Mouse (Mus musculus) ovary, postnatal 10 days (tissue): ENCODE data around the gene Clcf1.

ENCODE experiments used
- DNase-seq: peaks from one replicate; pipeline ENCODE4 v3.0.0; 2022; ENCODE audit warnings: low spot score

The Clcf1 gene

DNA sequence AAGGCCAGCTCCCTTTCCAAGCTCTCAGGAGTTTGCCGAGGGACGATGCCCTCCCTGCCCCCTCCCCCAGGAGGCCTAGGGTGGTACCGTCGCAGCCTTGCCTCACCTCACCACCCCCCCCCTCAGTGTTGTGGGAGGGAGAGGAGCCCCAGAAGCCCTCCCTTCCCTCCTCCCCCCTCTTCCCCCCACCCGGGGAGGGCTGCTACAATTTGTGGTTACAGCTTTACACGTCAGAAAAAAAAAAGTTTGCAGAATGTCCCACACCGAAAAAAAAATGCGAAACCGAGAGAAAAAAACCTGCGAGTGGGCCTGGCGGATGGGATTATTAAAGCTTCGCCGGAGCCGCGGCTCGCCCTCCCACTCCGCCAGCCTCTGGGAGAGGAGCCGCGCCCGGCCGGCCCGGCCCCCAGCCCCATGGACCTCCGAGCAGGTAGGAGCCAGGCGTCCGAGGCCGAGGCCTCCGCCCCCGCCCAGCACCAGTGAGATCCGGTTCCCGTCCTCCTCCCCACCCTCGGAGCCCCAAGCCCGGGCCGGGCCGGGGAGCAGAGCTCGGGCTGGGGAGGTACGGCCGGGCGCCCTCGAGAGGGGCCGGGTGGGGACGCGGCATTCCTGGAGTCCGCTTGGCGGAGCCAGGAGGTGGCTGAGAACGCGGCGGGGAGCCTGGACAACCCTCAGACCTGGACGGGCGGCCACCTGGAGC lies at the start of gene Clcf1, which contains the start of gene AC109138.7:
Gene Clcf1 (plus strand): TSS at position 168 of the 700 bp plus-strand sequence.
Gene AC109138.7 (plus strand): TSS at position 287 of the 700 bp plus-strand sequence.
- no peak for DNase-seq

DNA sequence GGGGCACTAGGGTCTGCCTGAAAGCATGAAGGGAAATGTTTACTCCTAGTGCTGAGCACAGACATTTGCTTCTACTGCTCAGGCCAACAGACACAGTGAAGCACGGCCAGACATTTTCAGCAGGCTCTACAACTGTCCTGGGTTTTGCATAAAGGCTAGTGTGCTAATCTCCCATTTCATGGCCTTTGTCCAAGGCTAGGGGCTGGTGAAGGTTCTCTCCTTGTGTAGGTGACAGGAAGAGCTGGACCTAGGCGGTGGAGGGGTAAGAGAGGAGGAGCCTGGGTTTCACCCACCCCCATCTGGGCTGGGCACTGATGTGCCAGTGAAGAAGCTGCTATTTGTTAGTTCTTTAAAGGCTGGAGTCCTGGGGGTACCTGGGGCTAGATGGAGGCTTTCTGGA lies 49.3 kb upstream of the Clcf1 start:
- no peak for DNase-seq

DNA sequence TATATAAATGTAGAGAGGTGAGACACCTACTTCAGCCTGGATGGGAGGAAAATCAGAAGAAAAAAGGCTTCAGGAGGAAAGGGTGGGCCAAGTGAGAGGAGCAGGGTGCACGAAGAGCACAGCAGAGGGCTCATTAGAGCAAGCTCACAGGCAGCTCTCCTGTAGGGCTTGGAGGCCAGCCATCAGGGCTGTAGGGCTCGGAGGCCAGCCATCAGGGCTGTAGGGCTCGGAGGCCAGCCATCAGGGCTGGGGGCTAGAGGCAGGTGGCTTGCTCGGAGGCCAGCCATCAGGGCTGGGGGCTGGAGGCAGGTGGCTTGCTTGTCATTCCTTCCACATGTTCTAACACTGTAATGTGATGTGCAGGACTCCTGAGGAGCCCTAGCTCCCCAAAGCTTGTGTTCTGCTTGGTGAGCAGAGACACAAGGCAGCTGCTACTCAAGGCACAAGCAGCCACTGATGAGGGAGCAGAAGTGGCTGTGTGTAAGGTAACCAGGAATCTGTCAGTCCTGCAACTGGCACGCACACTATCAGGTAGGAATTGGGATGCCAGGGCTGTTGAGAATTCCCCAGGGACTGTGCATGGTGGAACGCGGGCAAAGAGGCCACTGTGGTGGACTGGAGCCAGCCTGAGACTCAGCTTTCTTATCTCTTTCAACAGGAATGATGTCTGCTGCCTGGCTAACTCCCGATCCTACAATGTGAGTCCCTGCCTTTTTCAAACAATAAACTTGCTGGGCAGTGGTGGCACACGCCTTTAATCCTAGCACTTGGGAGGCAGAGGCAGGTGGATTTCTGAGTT lies 47.2 kb upstream of the Clcf1 start:
- no peak for DNase-seq

DNA sequence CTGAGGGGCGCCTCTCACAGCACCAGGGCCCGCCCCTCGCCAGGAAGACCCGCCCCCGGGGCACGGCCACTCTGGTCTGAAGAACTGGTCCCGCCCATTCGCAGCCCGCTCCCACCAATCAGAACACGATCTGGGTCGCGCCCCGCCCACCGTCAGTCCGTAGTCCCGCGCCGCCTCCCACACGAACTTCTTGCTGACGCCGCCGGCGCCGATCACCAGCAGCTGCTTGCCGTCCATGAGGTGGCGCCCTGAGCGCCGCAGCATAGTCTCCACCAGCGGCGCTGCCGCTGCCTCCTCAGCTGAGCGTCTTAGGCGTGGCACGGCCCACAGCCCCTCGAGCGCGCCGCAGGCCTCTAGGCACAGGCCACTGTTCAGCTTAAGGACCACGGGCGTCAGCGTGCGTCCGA lies 44.7 kb upstream of the Clcf1 start:
- DNase-seq = peak; percentile 96

DNA sequence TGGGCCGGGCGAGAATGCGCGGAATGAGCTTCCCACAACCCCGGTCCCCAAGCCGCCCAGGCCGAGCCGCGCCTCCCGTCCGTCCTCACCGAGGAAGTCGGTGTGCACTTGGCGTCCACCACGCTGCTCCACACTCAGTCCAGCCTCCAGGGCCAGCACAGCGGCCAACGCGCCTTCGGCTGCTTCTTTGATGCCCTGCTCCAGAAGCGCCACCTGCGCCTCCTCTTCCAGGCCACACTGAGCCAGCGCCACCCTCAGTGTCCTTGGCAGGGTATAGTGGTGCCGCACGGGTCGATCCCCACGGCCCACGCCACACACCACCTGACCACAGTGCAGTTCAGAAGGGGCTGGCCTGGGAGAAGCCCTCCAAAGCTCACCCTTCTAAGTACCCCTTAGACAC lies 44.2 kb upstream of the Clcf1 start:
- DNase-seq = no peak

DNA sequence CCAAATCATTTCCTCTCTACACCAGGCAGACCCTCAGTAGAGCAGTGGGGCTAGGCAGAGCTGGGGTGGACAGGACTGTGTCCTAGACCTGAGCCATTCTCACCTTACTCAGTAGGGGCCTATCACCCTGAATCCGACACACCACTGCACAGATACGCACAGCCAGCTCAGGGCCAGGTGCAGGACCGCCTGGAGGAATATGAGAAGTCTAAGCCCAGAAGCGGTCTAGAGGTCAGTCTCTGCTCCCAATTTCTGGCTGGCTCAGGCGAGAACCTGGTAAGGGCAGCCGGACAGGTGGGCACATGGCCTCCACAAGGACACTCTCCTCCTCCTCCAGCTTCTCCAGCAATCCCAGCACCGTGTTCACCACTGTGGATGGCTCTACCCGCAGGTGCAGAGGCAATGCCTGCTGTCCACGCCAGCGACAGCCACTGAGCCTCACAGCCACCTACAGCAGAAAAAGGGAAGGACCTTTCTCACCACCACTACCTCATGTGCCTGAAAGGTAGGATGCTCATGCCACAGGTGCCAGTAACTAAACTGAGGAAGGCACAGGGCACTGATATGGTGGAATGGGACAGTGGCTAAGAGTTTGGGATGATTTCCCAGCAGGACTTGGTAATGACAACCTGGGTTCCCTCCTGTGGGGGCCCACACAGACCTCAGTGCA lies 43.2 kb upstream of the Clcf1 start:
- no peak for DNase-seq

DNA sequence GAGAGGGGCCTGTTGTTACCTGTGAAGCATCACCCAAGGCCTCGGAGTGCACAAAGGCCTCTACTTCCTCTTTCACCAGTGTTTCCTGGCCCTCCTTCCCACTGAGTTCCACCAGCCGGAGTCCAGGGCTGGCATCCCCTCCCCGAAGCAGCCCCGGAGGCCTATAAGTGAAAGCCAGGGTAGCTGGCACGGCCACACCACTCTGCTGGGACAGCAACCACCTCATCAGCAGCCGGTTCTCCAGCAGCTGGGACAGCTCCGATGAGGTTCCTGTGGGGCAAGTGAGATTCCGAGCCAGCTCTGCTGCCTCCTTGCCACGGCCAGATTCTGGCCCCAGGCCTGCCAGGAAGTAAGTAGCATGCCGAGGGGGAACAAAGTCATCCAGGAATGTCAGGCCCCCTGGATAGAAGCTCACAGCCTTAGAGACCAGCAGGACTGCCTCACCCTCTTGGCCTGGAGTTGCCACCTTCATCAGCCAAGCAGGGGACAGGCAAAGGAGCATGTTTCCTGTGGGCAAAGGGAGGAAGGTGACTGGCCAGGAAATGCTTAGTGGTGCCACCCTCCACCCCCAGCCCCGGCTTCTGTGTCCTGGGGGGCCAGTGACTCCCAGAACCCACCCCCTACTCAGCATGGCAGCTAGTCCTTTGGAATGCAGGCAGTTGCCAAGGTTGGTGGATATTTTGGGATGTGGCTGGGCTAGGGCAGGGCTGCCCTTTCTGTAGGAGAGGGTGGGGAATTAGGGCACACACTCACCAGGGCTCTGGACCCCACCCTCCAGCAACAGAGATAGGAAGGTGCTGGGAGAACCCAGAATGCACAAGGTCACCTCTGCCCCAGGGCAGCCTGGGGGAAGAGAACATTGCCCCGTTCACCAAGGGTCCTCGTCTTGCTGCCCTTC lies 42.4 kb upstream of the Clcf1 start:
- DNase-seq = no peak

DNA sequence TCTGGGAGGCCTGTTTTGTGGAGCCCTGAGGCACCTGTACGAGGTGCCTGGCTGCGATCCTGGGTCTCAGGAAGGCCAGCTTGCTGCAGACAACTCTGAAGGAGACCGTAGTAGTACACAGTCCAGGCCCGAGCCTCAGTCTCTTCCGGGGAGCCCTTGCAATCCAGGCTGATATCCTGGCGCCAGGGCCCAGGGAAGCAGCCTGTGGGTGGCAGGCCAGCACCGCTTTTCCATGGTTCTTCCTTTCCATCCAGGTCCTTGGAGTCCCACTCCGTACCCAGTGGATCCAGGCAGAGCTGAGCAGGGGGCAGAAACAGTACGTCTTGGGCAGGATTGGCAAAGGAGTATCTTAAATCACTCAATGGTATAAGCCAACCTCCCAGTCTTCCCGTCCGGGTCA lies 41.1 kb upstream of the Clcf1 start:
- no peak for DNase-seq

DNA sequence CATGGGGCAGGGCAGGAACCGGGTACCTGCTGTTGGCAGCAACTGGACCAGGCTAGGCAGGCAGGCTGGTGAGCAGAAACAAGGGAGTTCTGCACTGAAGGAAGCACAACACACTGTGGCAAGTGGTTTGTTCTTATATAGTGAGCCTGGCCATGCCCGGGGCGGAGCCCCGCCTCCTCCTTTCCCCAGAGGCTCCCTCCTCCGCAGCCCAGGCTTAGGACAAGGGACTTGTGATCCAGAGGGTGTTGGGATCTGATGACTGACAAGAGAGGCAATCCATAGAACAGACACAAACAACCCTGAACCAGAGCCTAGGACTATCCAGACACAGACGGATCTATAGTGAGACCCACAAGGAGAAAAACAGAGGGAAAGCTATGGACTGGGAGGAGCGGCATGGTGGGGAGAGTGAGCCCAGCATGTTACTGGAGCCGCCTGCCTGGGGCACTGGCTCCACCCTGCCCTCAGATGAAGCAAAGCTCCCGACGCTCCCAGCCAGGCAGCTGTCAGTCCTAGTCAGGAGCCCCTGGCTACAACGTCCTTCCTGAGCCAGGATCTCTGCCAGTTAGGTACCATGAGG lies 38.6 kb upstream of the Clcf1 start, which contains the start of gene Carns1:
Gene Carns1 (minus strand): TSS at position 112 of the 580 bp plus-strand sequence.
- DNase-seq = no peak

DNA sequence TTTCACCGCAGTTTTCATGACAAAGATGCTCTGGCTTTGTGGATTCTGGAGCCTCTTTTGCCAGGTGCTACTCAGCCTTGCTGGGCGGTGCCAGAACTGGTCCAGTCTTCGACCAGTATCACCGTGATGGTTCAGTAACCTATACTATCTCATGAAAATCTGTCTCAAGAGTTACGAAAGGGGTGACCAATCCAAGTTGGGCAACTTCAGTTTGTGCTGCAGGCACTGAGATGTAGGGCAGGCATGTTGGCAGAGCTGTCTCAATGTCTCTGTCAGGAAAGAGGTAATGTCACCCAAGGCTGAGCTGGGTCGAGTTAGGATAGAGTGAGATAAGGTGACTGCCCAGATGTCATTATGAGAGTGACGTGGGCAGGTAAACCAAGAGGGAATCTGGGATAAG lies 33.6 kb upstream of the Clcf1 start:
- DNase-seq = no peak

DNA sequence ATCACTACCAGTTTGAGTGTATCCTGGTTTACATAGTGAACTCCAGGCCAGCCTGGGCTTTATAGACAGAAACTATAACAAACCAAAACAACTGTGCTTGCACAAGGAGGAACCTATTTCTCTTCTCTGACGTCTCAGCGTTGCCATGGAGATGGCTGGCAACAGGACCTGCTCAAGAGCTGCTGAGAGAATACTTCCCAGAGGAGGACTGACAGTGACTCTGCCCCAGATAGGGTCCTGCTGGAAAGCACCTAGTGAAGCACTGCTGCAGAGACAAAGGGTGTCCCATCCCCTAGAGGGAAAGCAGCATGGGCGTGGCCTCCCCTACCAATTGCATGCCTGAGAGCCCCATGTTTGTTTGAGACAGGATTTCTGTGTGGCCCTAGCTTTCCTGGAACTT lies 32.1 kb upstream of the Clcf1 start:
- no peak for DNase-seq

DNA sequence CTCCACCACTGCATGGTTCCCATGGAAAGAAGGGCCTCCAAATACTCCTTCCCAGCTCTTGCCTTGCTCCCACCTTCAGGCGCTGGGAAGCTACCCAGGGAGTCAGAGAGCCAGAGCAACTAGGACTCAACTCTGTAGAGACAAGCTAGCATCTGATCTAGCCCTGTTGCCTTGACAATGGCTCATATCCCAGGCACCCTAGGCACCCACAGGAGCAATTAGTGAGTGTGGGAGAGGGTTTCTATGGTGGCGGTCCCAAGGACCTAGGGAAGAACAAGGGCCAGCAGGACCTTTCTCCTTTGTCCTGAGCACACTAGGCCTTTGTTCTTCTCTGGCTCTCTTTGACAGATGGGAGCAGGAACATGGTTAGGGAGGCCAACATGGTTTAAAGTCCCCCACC lies 30.3 kb upstream of the Clcf1 start:
- DNase-seq = no peak

DNA sequence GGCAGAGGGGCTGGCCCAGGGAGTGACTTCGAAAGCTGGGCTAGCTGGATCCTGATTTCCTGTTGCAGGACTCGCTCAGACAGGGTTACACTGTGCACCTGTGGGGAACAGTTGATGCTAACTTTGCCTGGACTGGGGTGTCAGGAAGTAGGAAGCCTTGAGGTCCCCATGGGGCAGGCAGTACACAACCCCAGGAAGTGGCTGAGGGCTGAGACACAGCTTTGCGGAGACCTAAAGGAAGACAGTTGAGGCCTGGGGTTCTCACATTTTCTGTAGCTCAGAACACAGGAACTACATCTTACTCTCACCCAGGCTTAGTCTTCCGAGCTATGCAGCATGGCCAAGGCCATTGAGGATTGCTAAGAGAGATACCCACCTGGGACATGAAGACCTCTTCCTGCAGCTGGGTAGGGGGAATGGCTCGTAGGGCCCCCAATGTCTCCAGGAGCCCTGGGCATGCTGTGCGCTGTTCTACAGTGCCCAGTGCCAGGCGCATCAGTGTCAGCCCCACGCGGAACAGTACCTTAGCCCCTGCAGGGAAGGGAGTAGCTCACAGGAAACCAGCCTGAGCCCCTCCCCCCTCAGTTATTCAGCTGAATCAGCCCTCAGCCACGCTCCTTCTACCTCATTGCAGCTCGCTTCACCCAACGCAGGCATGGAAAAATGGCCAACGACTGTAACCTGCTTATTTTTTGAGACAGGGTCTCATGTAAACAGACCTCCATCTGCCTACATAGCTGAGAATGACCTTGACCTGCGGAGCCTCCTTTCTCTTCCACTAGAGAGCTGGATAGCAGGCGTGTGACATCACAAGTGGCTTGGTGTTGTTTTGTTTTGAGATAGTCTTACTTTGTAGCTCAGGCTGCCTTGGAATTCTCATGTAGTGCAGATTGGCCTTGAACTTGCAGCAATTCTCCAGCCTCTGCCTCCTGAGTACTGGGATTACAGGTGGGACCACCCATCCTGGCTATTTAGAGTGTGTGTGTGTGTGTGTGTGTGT lies 28.8 kb upstream of the Clcf1 start:
- no peak for DNase-seq

DNA sequence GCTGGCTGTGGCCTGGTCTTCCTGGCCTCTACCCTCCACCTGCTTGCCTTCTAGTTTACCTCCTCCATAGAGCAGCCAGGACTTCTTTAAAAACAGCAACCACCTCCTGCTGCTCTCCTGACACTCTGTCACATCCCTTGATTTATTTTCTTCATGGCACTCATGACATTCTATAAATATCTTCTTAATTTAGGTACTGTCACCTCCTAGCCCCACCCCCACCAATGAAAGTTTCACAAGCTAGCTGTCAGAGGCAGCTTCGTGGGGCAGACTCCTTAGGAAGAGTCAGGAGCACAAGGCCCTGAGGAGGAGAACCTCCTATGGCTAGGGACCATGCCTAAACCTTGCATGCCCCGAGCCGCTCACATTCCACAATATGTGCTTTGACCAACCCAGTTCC lies 26.7 kb upstream of the Clcf1 start:
- DNase-seq = no peak

DNA sequence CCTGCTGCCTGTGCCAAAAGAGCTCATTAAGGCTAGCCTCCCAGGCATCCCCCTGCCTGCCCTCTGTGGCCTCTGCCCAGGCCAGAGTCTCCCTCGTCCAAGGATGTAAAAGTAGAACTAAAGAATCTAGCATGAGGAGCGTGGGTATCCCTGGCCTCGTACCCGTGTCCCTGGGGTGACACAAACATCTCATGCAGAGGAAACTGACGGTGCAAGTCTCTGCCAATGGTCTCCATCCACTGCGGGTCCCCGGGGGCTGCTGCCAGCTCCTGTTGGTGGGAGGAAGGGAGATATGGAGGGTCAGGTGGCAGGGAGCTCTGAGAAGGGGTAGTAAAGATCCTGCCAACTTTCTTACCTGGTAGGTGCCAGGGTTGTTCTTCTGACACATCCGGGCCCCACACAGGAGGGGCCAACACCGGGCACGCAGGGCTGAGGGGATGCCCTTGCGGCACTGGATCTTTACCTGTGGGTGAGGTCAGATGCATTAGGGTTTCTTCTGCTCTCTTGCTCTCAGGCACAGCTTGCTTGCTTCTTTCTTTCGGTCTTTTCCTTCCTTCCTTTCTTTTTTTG lies 24.9 kb upstream of the Clcf1 start:
- DNase-seq = no peak

DNA sequence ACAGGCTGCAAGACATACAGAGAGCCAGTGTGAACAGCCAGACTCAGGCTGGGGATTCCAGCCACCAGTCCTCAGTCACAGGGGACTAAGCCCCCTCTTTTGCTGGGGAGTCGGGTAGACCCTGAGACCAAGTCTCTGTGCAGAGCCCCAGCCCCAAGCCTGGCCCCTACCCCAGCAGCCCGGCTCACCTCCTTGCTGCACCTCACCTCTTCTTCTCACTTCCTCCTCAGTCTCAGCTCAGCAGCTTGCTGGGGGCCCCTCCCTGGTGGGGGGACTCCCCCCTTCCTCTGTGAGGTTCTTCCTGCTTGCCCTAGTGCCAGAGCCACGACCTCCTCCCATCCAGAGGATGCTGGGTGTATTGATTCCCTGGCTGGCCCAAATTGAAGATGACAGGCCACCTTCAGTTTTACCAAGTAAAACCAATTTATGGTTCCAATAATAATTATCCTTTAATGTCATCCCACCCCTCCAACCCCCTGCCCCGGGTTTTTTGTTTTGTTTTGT lies 23.2 kb upstream of the Clcf1 start, which contains the start of gene Tbc1d10c:
Gene Tbc1d10c (minus strand): TSS at position 454 of the 504 bp plus-strand sequence.
- DNase-seq = no peak

DNA sequence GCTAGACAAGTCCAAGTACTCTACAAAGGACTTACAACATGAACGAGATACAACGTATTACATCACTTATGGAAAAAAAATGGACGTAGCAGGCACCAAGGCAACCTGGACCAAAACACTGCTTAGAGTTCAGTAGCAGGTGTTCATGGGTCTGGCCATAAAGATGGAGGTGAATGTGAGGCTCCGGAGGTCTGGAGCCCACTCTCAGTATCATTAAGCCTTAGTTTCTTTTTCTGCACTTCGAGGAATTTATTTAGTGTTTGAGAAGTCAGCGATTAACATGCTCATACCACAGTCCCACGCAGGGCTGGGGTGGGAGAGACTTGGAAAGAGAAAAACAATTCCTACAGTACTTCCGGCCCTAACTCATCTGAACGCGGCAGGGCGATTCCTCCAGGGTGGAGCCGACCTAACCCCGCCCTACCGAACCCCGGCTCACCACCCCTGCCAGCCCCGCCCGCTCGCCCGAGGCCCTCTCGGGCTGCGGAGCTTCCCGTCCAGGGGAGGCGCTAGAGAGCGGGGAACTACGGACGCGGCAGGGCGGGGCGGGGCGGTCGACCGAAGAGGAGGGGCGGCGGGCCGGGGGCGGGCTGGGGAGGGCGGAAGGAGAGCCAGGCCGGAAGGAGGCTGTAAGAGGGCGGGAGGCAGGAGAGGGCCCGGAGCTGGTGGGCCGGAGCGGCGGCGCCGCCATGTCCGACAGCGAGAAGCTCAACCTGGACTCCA lies 22.3 kb upstream of the Clcf1 start, which contains the start of gene Ppp1ca:
Gene Ppp1ca (plus strand): TSS at position 538 of the 723 bp plus-strand sequence.
- DNase-seq = peak; percentile 91

DNA sequence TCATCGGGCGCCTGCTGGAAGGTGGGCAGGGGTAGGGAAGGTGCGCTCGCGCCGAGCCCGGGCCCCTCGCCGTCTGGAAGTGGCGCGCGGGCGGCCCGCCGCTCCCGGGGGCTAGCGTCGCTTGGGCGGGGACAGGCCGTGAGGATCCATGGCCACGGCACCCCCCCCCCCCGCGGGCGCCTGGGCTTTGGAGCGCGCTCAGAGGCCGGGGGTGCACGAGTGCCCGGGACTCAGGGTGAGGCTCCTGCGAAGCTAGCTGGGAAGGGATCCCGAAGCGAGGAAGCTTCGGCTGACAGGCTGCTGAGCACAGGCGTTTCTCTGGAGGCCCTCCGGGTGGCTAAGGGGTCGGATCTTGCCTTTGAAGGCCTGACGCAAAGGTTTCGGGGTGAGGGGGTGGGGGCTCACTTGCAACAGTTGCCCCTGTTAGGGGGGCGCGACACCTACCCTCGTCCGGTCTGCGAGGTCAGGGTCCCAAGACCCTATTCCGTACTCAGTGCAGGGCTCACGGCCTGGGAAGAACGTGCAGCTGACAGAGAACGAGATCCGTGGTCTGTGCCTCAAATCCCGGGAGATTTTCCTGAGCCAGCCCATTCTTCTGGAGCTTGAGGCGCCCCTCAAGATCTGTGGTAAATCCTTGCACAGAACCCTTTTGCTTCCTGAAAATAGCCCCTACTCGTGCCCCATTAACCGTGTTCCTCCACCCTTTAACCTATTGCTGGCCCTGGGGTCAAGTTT lies 21.6 kb upstream of the Clcf1 start:
- no peak for DNase-seq
